Mouse (Mus musculus) left cerebral cortex, postnatal 36 days (tissue): ENCODE data around the gene Tceal8. TPM values are rescaled to one million over a fixed set of nuclear protein-coding genes. Genes with fewer than 3 reads are reported as not detected.
A peak's percentile ranks its signal among the peaks of the same experiment; 100 is the strongest.
"Not testable (repeated sequence)": the region's sequence is repeated elsewhere in the genome, so short reads cannot be mapped to it uniquely, and the experiment has no call there.

Experiments used
- DNase-seq, 2 experiments: peaks; one replicate each; pipeline ENCODE4 v3.0.0; 2021 to 2022; ENCODE audit warnings: low spot score in 2 of 2, mixed read lengths in 1 of 2
- intact Hi-C: fragments of 180-260 bp; cut with DNase I; formaldehyde crosslinking; loops from one replicate; pipeline ENCODE4 v1.15.1; 2025
- microRNA-seq: library from miRNA; unstranded; fragments of <30 nt; microRNA quantifications from one replicate; pipeline ENCODE4 v1.2.0, GENCODE M21; 2022
- total RNA-seq, 2 experiments: library from RNA; stranded (reverse); gene quantifications; 2 replicates each; pipeline ENCODE4 v1.2.3; 2021

Gene Tceal8
- total RNA-seq, 2 experiments from 2014 or later: 32.9 to 40.4 TPM

- peak in 1 of 2 experiments; percentile 3 for DNase-seq
- intact Hi-C loops: not testable (repeated sequence)
Measured at GRCm38 (mm10) chrX:136138827-136139639, 33.1 kb downstream of the Tceal8 start, which contains the start of gene Bex4. Bex4 (plus strand) TSS chrX:136138996.

GRCm38 (mm10) chrX:136135559-136135958 lies 36.6 kb downstream of the Tceal8 start:
- no peak for DNase-seq
- intact Hi-C loops: no loop called here

- DNase-seq: peak; percentile 26 to 42
- intact Hi-C loops: no loop called here
Measured at GRCm38 (mm10) chrX:136127744-136128064, 44.4 kb downstream of the Tceal8 start.

GRCm38 (mm10) chrX:136127038-136127743 lies 45.0 kb downstream of the Tceal8 start:
- intact Hi-C loops: no loop called here
- DNase-seq: no peak

Small RNA genes lying within 50 kb of the gene (microRNA-seq; reads per million reads assigned to microRNA genes)
- not detected for gene Mir6383

Other genes starting within 250 kb of the Tceal8 start
- 10 to 100 TPM; 57.8 to 69.1 TPM for gene Arxes2, start 178.5 kb downstream of the Tceal8 start, total RNA-seq
- gene Arxes1, start 139.0 kb downstream of the Tceal8 start, total RNA-seq: 10 to 100 TPM; 33.7 to 39.1 TPM
- 100 to 1,000 TPM; 344 to 357 TPM for gene Bex2, start 104.1 kb downstream of the Tceal8 start, total RNA-seq
- not detected for gene Nxf3, start 87.1 kb downstream of the Tceal8 start, total RNA-seq
- gene Bex4, start 33.3 kb downstream of the Tceal8 start, total RNA-seq: 10 to 100 TPM; 16.4 to 21.4 TPM
- 100 to 1,000 TPM; 109 to 156 TPM for gene Tceal5, start 31.5 kb upstream of the Tceal8 start, total RNA-seq
- gene Tceal7, start 42.4 kb upstream of the Tceal8 start, total RNA-seq: 1 to 10 TPM; 2.3 to 3.2 TPM
- 10 to 100 TPM; 83.6 to 87.9 TPM for gene Bex1, start 43.2 kb upstream of the Tceal8 start, total RNA-seq
- gene Tceal9, start 72.7 kb upstream of the Tceal8 start, total RNA-seq: 100 to 1,000 TPM; 112 to 117 TPM
- 100 to 1,000 TPM; 298 to 309 TPM for gene Bex3, start 97.9 kb upstream of the Tceal8 start, total RNA-seq